Mouse (Mus musculus) midbrain, embryonic 12.5 days (tissue): ENCODE results near the gene Mon2. TPM values are rescaled to one million over a fixed set of nuclear protein-coding genes. Genes with fewer than 3 reads are reported as not detected.
A peak's percentile ranks its signal among the peaks of the same experiment; 100 is the strongest.
"Not testable (repeated sequence)": the region's sequence is repeated elsewhere in the genome, so short reads cannot be mapped to it uniquely, and the experiment has no call there.

Experiments used
- ATAC-seq: fragments of 200-750 bp; cut with Nextera tagmentation; 2 replicates; pipeline ENCODE4 v1.8.0; 2017; ENCODE audit warnings: low read depth, moderate TSS enrichment, moderate library complexity; ENCODE audit not compliant: low FRiP score
- H3K27ac ChIP-seq: fragments of 300-500 bp; sonication (generic); replicated peaks from 2 replicates; pipeline ENCODE4 v1.5.1; 2016; ENCODE audit warnings: mild to moderate bottlenecking
- H3K27me3 ChIP-seq: fragments of 300-500 bp; sonication (generic); 2 replicates; pipeline ENCODE4 v1.6.1; 2016; ENCODE audit warnings: mild to moderate bottlenecking
- H3K36me3 ChIP-seq: fragments of 300-500 bp; sonication (generic); 2 replicates; pipeline ENCODE4 v1.6.1; 2016
- H3K4me1 ChIP-seq: fragments of 300-500 bp; sonication (generic); 2 replicates; pipeline ENCODE4 v1.6.1; 2016
- H3K4me2 ChIP-seq: fragments of 300-500 bp; sonication (generic); replicated peaks from 2 replicates; pipeline ENCODE4 v1.6.1; 2016; ENCODE audit warnings: mild to moderate bottlenecking, moderate library complexity
- H3K4me3 ChIP-seq: fragments of 300-500 bp; sonication (generic); 2 replicates; pipeline ENCODE4 v1.5.1; 2016; ENCODE audit warnings: mild to moderate bottlenecking
- H3K9ac ChIP-seq: fragments of 300-500 bp; sonication (generic); replicated peaks from 2 replicates; pipeline ENCODE4 v1.6.1; 2016; ENCODE audit warnings: mild to moderate bottlenecking, moderate library complexity
- H3K9me3 ChIP-seq: fragments of 300-500 bp; sonication (generic); 2 replicates; pipeline ENCODE4 v1.6.1; 2016; ENCODE audit warnings: mild to moderate bottlenecking
- WGBS: fragments of 180-500 bp; shearing (Covaris S2); methylation state at CpG from one replicate; pipeline ENCODE4 v1.1.7; 2016; 5-methylcytosine and 5-hydroxymethylcytosine counted together
- polyA plus RNA-seq: library from polyadenylated mRNA; unstranded; fragments of >200 nt; fragmentation: Nextera tagmentation; extraction: Ambion mirVana; gene quantifications from 2 replicates; pipeline ENCODE4 v1.2.1, GENCODE M21; 2016

Mon2 gene
- polyA plus RNA-seq, 1 experiment from 2014 or later = 42.1 TPM

DNA sequence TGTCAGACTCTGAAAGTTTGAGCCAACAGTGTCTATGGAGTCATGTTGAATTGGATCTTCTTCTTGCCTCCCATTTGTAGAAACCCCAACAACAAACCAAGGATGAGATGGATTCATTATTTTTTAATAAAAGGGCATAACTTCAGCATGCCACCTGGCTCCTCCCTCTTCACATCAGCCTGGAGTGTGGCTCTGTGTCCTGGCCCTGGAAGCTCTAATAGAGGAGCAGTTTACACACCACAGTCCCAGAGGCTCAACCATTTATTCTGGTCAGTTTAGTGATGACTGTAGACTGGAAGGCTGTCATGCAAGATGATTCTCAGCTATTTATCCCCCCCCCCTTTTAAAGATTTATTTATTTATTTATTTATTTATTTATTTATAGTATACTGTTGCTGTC is 103.1 kb downstream of the Mon2 start:
- Histone ChIP-seq H3K9ac (no peak overlapping the region), H3K4me1 (peaks cover 3% of the 10 kb centered on the region; the same call in 1 of the 2 replicates), H3K9me3 (no peaks in the 10 kb centered on the region), H3K4me3 (no peak overlapping the region), H3K27me3 (no peaks in the 10 kb centered on the region), H3K36me3 (no peaks in the 10 kb centered on the region), H3K27ac (no peak overlapping the region), H3K4me2 (no peak overlapping the region)
- ATAC-seq = no peak

DNA sequence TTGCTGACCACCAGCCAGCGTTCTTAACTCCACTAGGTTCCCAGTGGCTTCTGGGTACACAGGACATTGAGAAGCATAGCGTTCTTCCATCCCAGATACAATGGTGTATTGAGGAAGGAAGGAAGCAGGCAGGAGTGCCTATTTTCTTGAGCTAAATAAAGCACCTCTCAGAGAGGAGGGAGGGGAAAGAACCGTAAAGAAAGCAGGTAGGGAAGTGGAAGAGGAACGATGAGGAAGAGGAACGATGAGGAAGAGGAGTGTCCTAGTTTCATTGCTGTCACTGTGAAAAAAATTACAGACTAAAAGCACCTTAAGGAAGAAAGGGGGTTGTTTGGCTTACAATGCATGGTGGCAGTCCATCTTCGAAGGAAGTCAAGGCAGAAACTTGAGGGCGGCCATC is 106.1 kb downstream of the Mon2 start:
- no peak overlapping the region for H3K4me3 ChIP-seq
- no peak for ATAC-seq
- H3K4me2 ChIP-seq = no peak overlapping the region
- no peaks in the 10 kb centered on the region for H3K36me3 ChIP-seq
- H3K27me3 ChIP-seq = no peaks in the 10 kb centered on the region
- H3K4me1 ChIP-seq = no peaks in the 10 kb centered on the region
- H3K9ac ChIP-seq = no peak overlapping the region
- 93% methylated on average over 7 of the region's 7 CpGs for WGBS
- H3K9me3 ChIP-seq = 0 out of 2 replicates have a peak, but pooled peaks cover 5% of the 10 kb centered on the region
- H3K27ac ChIP-seq = no peak overlapping the region

DNA sequence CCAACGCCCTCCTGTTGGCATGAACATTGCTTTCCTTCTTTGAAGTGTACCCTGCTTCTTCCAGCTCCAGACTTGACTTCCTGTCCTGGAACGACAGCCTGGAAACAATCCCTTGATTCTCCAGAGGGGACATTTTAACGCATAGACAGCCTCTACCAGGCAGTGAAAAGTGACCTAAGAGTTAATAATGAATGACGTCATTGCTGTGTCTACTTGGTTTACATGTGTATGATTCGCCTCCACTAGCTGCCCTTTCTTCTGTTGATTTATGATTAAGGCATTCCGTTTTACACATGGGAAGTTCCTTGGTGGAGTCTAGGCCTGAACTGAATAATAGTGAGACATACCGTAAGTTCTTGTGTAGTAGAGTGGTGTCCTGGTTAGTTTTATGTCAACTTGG is 109.9 kb downstream of the Mon2 start:
- Histone ChIP-seq H3K27ac (no peak overlapping the region), H3K4me3 (no peak overlapping the region), H3K4me2 (no peak overlapping the region), H3K27me3 (peaks cover 3% of the 10 kb centered on the region; the same call in 1 of the 2 replicates), H3K36me3 (no peaks in the 10 kb centered on the region), H3K4me1 (peaks cover 23% of the 10 kb centered on the region), H3K9me3 (0 out of 2 replicates have a peak, but pooled peaks cover 5% of the 10 kb centered on the region), H3K9ac (no peak overlapping the region)
- 82% methylated on average over 7 of the region's 7 CpGs for WGBS
- ATAC-seq = no peak

DNA sequence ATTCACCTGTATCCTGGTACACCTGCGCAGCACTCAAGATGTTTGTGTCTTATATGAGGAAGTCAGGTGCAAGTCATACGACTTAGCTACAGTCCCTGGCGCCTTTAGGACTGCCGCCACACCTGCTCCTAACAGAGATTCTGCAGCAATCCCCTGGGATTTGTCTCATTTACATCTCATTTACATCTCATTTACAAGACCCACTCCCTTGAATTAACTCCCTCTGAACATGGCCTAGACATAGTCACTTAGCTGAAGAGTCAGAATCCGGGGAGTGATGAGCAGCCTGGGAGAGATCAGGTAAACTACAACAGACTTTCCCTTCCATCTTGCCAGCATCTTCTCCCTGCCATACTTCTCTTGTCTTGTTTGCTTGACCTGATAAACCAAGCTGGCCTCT is 110.7 kb downstream of the Mon2 start:
- not testable (repeated sequence) for H3K36me3 ChIP-seq, H3K27ac ChIP-seq, ATAC-seq, H3K9me3 ChIP-seq, H3K4me2 ChIP-seq, H3K4me3 ChIP-seq, H3K9ac ChIP-seq, H3K27me3 ChIP-seq
- WGBS = 77% methylated on average over 5 of the region's 5 CpGs
- H3K4me1 ChIP-seq = peaks cover 23% of the 10 kb centered on the region

DNA sequence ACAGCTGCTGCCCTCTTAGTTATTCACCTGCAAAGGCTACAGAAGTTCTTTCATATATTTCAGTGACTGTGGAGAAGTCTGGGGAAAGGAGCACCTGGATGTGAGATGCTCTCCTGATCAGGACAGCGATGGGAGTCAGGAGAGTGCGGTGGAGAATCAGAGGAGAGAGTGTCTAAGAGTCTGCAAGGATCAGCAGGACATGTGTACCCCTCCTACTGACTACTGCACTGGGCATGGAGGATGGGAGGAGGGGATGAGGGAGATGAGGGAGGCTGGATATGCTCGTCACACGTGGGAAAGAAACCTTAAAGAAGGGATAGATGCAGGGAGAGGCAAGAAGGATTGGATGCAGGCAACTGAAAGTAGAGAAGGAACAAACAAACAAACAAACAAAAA is 112.1 kb downstream of the Mon2 start:
- peak; percentile 57 for ATAC-seq
- H3K4me3 ChIP-seq = 0 out of 2 replicates have a peak overlapping the region, but pooled peaks have one; percentile 30
- no peaks in the 10 kb centered on the region for H3K36me3 ChIP-seq
- H3K27me3 ChIP-seq = peaks cover 3% of the 10 kb centered on the region; the same call in 1 of the 2 replicates
- peaks cover 23% of the 10 kb centered on the region for H3K4me1 ChIP-seq
- 0 out of 2 replicates have a peak, but pooled peaks cover 5% of the 10 kb centered on the region for H3K9me3 ChIP-seq
- WGBS = 16% methylated on average over 4 of the region's 4 CpGs
- H3K4me2 ChIP-seq = peak overlapping the region; percentile 60
- 0 out of 2 replicates have a peak overlapping the region, but pooled peaks have one; percentile 50 for H3K9ac ChIP-seq
- H3K27ac ChIP-seq = peak overlapping the region; percentile 70

DNA sequence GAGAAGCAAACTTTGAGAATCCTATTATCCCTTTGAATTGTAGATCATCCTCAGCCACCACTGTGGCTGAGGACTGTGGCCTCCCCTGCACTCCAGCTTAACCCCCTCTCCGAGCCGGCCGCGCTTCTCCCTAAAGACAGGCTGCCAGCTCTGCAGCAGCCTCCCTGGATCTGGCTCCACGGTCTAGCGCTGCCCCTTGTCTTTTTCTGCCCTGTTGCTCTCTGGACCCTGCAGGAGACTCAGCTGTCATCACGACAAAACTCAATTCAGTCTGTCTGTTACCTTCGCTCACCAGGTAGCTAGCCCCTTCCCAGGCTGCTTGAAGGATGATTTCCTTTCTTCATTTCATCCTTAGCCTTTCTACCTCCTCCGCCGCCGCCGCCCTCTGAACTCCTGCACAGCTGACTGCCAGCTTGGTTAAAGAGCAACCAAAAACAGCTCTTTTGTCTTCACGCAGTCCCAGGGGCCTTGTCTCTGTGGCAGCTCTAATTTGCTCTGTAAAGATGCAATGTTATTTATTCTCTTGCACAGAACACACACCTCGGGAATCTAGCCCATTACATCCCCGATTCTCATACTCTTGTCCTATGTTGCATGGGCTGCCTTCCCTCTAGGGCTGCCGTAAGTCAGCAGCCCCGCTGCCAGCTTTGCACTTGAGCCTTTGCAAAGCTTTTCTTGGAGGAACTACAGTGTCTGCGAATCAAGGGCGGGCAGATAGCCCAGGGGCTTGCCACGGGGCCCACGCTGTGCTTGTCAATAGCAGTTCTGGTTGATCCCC is 112.7 kb downstream of the Mon2 start:
- Histone ChIP-seq H3K27ac (peak overlapping the region; percentile 70), H3K9ac (peak overlapping the region; percentile 50), H3K27me3 (peaks cover 3% of the 10 kb centered on the region; the same call in 1 of the 2 replicates), H3K9me3 (0 out of 2 replicates have a peak, but pooled peaks cover 5% of the 10 kb centered on the region), H3K36me3 (no peaks in the 10 kb centered on the region), H3K4me2 (peak overlapping the region; percentile 60), H3K4me1 (peaks cover 23% of the 10 kb centered on the region), H3K4me3 (peak overlapping the region; percentile 30)
- 2% methylated on average over 21 of the region's 21 CpGs for WGBS
- peak; percentile 57 for ATAC-seq

DNA sequence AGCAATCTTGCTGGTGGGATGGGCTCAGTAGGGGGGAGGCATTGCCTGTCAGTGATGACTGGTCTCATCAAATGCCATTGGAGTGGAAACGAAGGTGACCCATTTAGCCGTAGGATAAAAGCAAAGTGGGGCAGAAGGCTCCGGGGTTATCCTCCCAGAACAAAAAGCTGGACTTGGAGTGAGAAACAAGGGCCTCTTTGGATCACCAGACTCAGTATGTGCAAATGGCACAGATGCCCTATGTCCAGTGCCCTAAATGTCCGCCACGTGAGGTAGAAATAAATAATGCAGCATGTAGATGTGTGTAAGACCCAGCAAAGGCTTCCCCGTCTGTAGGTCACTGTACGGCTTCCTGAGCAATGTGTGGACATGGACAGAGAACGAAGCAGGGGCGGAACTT is 113.7 kb downstream of the Mon2 start:
- peaks cover 23% of the 10 kb centered on the region for H3K4me1 ChIP-seq
- no peaks in the 10 kb centered on the region for H3K36me3 ChIP-seq
- no peak overlapping the region for H3K9ac ChIP-seq
- 55% methylated on average over 9 of the region's 9 CpGs for WGBS
- H3K9me3 ChIP-seq = 0 out of 2 replicates have a peak, but pooled peaks cover 3% of the 10 kb centered on the region
- 0 out of 2 replicates have a peak overlapping the region, but pooled peaks have one; percentile 60 for H3K4me2 ChIP-seq
- no peak overlapping the region for H3K27ac ChIP-seq
- peaks cover 3% of the 10 kb centered on the region; the same call in 1 of the 2 replicates for H3K27me3 ChIP-seq
- ATAC-seq = no peak
- no peak overlapping the region for H3K4me3 ChIP-seq

DNA sequence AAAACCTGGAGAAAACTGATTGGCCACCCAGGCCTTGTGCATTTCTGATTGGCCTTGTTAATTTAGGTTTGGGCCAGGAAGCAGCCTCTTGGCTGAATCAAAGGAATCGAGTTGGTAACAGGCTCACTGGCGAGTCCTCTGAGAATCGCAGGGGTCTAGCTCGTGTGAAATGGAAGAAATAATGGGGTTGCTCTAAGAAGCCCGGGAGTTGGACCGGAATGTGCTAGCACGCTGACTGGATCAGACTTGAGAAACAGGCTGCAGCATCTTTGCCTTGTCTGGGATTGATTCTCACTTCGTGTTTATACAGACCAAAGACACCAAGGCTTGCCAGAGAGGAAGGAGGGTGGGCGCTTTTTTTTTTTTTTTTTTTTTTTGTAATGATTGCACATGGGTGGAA is 114.8 kb downstream of the Mon2 start:
- no peak overlapping the region for H3K9ac ChIP-seq
- no peak overlapping the region for H3K4me2 ChIP-seq
- WGBS = 68% methylated on average over 9 of the region's 9 CpGs

DNA sequence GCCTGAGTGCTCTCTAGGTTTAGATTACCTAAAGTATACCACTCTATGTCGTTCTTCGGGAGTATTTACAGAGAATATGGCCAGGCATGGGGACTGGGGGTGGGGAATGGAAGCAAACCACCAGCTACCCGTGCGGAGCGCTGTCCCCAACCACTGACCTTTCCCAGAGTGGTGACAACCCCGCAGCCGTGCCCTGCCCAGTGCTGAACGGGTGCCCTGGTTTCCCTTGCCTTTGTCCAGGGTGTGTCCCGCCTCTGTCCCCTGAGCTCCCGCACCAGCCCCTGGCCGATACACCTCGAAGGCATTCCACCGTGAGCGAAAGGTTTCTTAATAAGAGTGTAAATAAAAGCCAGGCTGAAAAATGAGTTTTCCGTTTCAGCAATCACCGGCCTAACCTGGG is 115.6 kb downstream of the Mon2 start:
- H3K36me3 ChIP-seq = no peaks in the 10 kb centered on the region
- H3K4me3 ChIP-seq = no peak overlapping the region
- H3K27ac ChIP-seq = no peak overlapping the region; the same call in 1 of the 2 replicates
- peaks cover 23% of the 10 kb centered on the region for H3K4me1 ChIP-seq
- no peak for ATAC-seq
- H3K4me2 ChIP-seq = no peak overlapping the region
- H3K9me3 ChIP-seq = no peaks in the 10 kb centered on the region
- H3K27me3 ChIP-seq = peaks cover 3% of the 10 kb centered on the region; the same call in 1 of the 2 replicates
- no peak overlapping the region for H3K9ac ChIP-seq
- 71% methylated on average over 16 of the region's 16 CpGs for WGBS

More for the DNA sequence above, 114.8 kb downstream of the Mon2 start:
- Histone ChIP-seq H3K36me3 (no peaks in the 10 kb centered on the region), H3K27me3 (peaks cover 3% of the 10 kb centered on the region; the same call in 1 of the 2 replicates), H3K4me1 (peaks cover 23% of the 10 kb centered on the region), H3K4me3 (no peak overlapping the region), H3K9me3 (no peaks in the 10 kb centered on the region), H3K27ac (no peak overlapping the region)
- no peak for ATAC-seq

DNA sequence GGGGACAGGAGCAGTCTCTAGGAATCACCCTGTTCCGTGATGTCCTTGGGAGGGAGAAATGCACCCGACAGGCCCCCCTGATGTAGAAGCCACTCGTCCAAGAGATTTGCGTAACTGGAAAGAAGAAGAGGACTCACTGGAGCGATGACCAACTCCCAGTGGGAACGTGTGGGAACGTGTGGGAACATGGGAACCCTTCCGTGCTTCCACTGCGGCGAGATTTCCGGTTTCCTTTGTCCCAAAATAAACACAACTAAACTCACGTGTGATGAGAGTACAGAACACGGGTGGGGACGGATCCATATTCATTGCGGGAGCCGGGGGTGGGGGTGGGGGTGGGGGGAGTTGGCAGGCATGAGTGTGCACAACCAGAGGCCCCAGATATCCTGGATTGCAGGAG is 116.1 kb downstream of the Mon2 start:
- H3K27me3 ChIP-seq = peaks cover 3% of the 10 kb centered on the region; the same call in 1 of the 2 replicates
- H3K4me3 ChIP-seq = no peak overlapping the region
- H3K27ac ChIP-seq = no peak overlapping the region; the same call in 1 of the 2 replicates
- WGBS = 81% methylated on average over 16 of the region's 16 CpGs
- H3K4me2 ChIP-seq = no peak overlapping the region
- H3K9me3 ChIP-seq = no peaks in the 10 kb centered on the region
- no peak overlapping the region for H3K9ac ChIP-seq
- peaks cover 23% of the 10 kb centered on the region for H3K4me1 ChIP-seq
- no peak for ATAC-seq
- no peaks in the 10 kb centered on the region for H3K36me3 ChIP-seq

DNA sequence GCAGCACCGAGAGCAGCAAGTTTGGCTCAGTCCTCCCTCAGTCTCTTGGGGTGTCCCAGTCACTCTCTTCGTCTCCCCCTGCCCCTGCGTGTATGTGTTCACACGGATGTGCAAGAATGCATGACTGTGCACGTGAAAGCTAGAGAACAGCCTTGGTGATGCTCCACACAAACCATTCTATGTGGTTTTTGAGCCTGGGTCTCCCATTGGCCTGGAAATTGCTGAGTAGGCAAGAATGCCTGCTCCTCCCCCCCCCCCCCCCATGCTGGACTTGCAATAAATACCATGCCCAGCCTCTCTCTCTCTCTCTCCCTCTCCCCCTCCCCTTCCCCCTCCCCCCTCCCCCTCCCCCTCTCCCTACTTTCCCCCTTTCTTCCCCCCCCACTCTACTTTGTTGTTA is 117.6 kb downstream of the Mon2 start:
- H3K27ac ChIP-seq = no peak overlapping the region
- ATAC-seq = no peak
- H3K4me1 ChIP-seq = peaks cover 11% of the 10 kb centered on the region
- no peaks in the 10 kb centered on the region for H3K9me3 ChIP-seq
- WGBS = 89% methylated on average over 5 of the region's 5 CpGs
- peaks cover 3% of the 10 kb centered on the region; the same call in 1 of the 2 replicates for H3K27me3 ChIP-seq
- no peak overlapping the region for H3K9ac ChIP-seq
- no peak overlapping the region for H3K4me3 ChIP-seq
- no peaks in the 10 kb centered on the region for H3K36me3 ChIP-seq
- H3K4me2 ChIP-seq = no peak overlapping the region

DNA sequence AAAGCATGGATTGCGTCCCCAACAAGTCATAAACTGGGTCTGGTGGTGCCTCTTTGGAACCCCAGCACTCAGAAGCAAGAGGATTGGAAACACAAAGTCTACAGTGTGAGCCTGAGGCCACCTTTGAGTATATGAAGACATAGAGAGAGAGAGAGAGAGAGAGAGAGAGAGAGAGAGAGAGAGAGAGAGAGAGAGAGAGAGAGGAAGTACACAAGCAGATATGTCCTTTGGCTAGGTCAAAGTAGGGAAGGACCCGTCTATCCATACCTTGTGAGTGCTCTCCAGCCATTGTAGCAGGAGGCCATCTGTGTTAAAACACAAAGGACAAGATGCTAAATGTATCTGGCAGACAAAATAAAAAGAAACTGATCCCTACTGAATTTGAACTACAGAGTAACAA is 118.4 kb downstream of the Mon2 start:
- no peak for ATAC-seq
- H3K4me3 ChIP-seq = no peak overlapping the region
- H3K36me3 ChIP-seq = no peaks in the 10 kb centered on the region
- no peaks in the 10 kb centered on the region for H3K9me3 ChIP-seq
- no peak overlapping the region for H3K9ac ChIP-seq
- H3K27me3 ChIP-seq = peaks cover 2% of the 10 kb centered on the region; the same call in 1 of the 2 replicates
- 98% methylated on average over 2 of the region's 2 CpGs for WGBS
- H3K4me2 ChIP-seq = no peak overlapping the region
- peaks cover 3% of the 10 kb centered on the region; the same call in 1 of the 2 replicates for H3K4me1 ChIP-seq
- H3K27ac ChIP-seq = no peak overlapping the region
